Mouse (Mus musculus): ENCODE results near the gene Fam107a. TPM values are rescaled to one million over a fixed set of nuclear protein-coding genes. Genes with fewer than 3 reads are reported as not detected.

The Fam107a gene
- total RNA-seq, 2 experiments from 2014 or later: 213 to 316 TPM

GRCm38 (mm10) chr14:8257521-8258334, 60.1 kb downstream of the Fam107a start:
- DNase-seq (ENCODE audit: low spot score in 2 of 2): no peak

- no peak for DNase-seq (ENCODE audit: low spot score in 2 of 2)
Measured at GRCm38 (mm10) chr14:8256881-8257280, 60.9 kb downstream of the Fam107a start.

GRCm38 (mm10) chr14:8256072-8256471, 61.8 kb downstream of the Fam107a start:
- DNase-seq (ENCODE audit: low spot score in 2 of 2): no peak

- peak; percentile 68 to 70 for DNase-seq (ENCODE audit: low spot score in 2 of 2)
Measured at GRCm38 (mm10) chr14:8255076-8255729, 62.6 kb downstream of the Fam107a start.

- no peak for DNase-seq (ENCODE audit: low spot score in 2 of 2)
Measured at GRCm38 (mm10) chr14:8251330-8251885, 66.4 kb downstream of the Fam107a start.

- DNase-seq (ENCODE audit: low spot score in 2 of 2): no peak
Measured at GRCm38 (mm10) chr14:8250141-8250871, 67.5 kb downstream of the Fam107a start.

GRCm38 (mm10) chr14:8249206-8249605, 68.6 kb downstream of the Fam107a start:
- no peak for DNase-seq (ENCODE audit: low spot score in 2 of 2)

GRCm38 (mm10) chr14:8246878-8247277, 70.9 kb downstream of the Fam107a start:
- DNase-seq (ENCODE audit: low spot score in 2 of 2): no peak

Other genes with a start within 250 kb of the Fam107a start
- 10 to 100 TPM; 28.1 to 28.9 TPM for gene Rpp14, start 237.7 kb downstream of the Fam107a start, total RNA-seq (2021)
- gene Pxk, start 219.8 kb downstream of the Fam107a start, total RNA-seq (2021): 10 to 100 TPM; 36.7 to 37.9 TPM
- 100 to 1,000 TPM; 156 to 161 TPM for gene Pdhb, start 145.0 kb downstream of the Fam107a start, total RNA-seq (2021)
- gene Kctd6, start 103.9 kb downstream of the Fam107a start, total RNA-seq (2021): 10 to 100 TPM; 40.9 to 43.6 TPM
- gene Acox2, start 58.7 kb downstream of the Fam107a start, total RNA-seq (2021): not detected
- not detected for gene Oit1, start 60.7 kb upstream of the Fam107a start, total RNA-seq (2021)

All from left cerebral cortex, adult 18-20 months (tissue).